Mouse (Mus musculus) central nervous system, embryonic 14 days (tissue): Measurements from ENCODE around the gene Vmn1r124. TPM values are rescaled to one million over a fixed set of nuclear protein-coding genes. Genes with fewer than 3 reads are reported as not detected.

ENCODE experiments used
- polyA plus RNA-seq: library from polyadenylated mRNA; depleted of rRNA; stranded (reverse); fragments of >200 nt; gene quantifications from 2 replicates; pipeline ENCODE4 v1.2.3, GENCODE M21; 2012; rRNA removed

The Vmn1r124 gene
- not detected in 2 replicates for polyA plus RNA-seq

DNA sequence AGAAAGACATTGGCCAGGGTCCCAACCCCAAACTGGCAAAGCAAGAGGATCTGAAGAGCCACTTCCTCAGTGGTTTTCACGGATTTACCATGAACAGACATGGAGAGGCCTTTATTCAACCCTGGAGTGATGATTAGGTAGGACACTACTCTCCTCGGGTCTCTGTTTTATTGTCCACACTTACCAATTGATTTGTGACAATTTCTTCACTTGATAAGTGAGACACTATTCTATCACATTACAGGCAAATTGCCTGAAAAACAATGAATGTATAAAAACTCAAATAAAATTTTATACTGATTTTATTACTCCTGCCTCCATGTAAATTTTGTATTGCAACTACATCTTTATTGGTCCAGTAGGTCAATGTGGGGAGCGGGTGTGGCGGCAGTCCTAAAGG, at the start of gene Vmn1r124:
Vmn1r124 (minus strand) TSS at position 101 of the 400 bp plus-strand sequence.

GRCm38 (mm10) chr7:21301367-21301766, 41.0 kb upstream of the Vmn1r124 start, which contains the start of gene Vmn1r126:
TSS of gene Vmn1r126 (minus strand) at chr7:21301467.

GRCm38 (mm10) chr7:21271879-21272278, 11.5 kb upstream of the Vmn1r124 start, which contains the start of gene Vmn1r125:
TSS of gene Vmn1r125 (plus strand) at chr7:21272179.

Other genes starting within 250 kb of the Vmn1r124 start
- gene Vmn1r119, start 248.2 kb downstream of the Vmn1r124 start, polyA plus RNA-seq: not detected in 2 replicates
- gene Vmn1r120, start 206.8 kb downstream of the Vmn1r124 start, polyA plus RNA-seq: not detected in 2 replicates
- not detected in 2 replicates for gene Vmn1r121, start 162.1 kb downstream of the Vmn1r124 start, polyA plus RNA-seq
- gene Vmn1r122, start 126.5 kb downstream of the Vmn1r124 start, polyA plus RNA-seq: not detected in 2 replicates
- not detected in 2 replicates for gene Vmn1r123, start 98.4 kb downstream of the Vmn1r124 start, polyA plus RNA-seq
- gene Gm5157, start 70.2 kb downstream of the Vmn1r124 start, polyA plus RNA-seq: not detected in 2 replicates
- not detected in 2 replicates for gene Vmn1r125, start 11.6 kb upstream of the Vmn1r124 start, polyA plus RNA-seq
- gene Vmn1r126, start 40.9 kb upstream of the Vmn1r124 start, polyA plus RNA-seq: not detected in 2 replicates
- not detected in 2 replicates for gene Vmn1r127, start 59.2 kb upstream of the Vmn1r124 start, polyA plus RNA-seq
- gene Vmn1r128, start 88.8 kb upstream of the Vmn1r124 start, polyA plus RNA-seq: not detected in 2 replicates
- not detected in 2 replicates for gene Vmn1r129, start 100.7 kb upstream of the Vmn1r124 start, polyA plus RNA-seq
- gene Gm6882, start 172.1 kb upstream of the Vmn1r124 start, polyA plus RNA-seq: not detected in 2 replicates